Mouse (Mus musculus) forebrain, postnatal 0 days (tissue): ENCODE data around the gene Tpte. TPM values are rescaled to one million over a fixed set of nuclear protein-coding genes. Genes with fewer than 3 reads are reported as not detected.

Experiments
- ATAC-seq: fragments of 200-750 bp; cut with Nextera tagmentation; 2 replicates; pipeline ENCODE4 v1.8.0; 2017; ENCODE audit warnings: mild to moderate bottlenecking, moderate library complexity
- DNase-seq: peaks from one replicate; pipeline ENCODE4 v3.0.0-alpha.2; 2015
- H3K27ac ChIP-seq: fragments of 300-500 bp; sonication (generic); 2 replicates; pipeline ENCODE4 v1.5.1; 2014; ENCODE audit warnings: low read depth, mild to moderate bottlenecking, antibody characterized with exemption, low read length, moderate library complexity, mixed read lengths
- H3K27me3 ChIP-seq: fragments of 300-500 bp; sonication (generic); 2 replicates; pipeline ENCODE4 v1.6.1; 2014; ENCODE audit warnings: mild to moderate bottlenecking, low read length, mixed read lengths; ENCODE audit not compliant: insufficient read depth
- H3K36me3 ChIP-seq: fragments of 300-500 bp; sonication (generic); 2 replicates; pipeline ENCODE4 v1.6.1; 2014; ENCODE audit warnings: mild to moderate bottlenecking, moderate library complexity; ENCODE audit not compliant: insufficient read depth
- H3K4me1 ChIP-seq: fragments of 300-500 bp; sonication (generic); 2 replicates; pipeline ENCODE4 v1.6.1; 2014; ENCODE audit warnings: antibody characterized with exemption; ENCODE audit not compliant: insufficient read depth
- H3K4me2 ChIP-seq: fragments of 300-500 bp; sonication (generic); 2 replicates; pipeline ENCODE4 v1.6.1; 2014; ENCODE audit warnings: low read depth, mild to moderate bottlenecking, moderate library complexity
- H3K4me3 ChIP-seq: fragments of 300-500 bp; sonication (generic); 2 replicates; pipeline ENCODE4 v1.5.1; 2014; ENCODE audit warnings: low read depth, low read length, mixed read lengths
- H3K9ac ChIP-seq: fragments of 300-500 bp; sonication (generic); 2 replicates; pipeline ENCODE4 v1.6.1; 2014; ENCODE audit warnings: mild to moderate bottlenecking
- H3K9me3 ChIP-seq: fragments of 300-500 bp; sonication (generic); 2 replicates; pipeline ENCODE4 v1.6.1; 2016; ENCODE audit warnings: low read length
- CTCF ChIP-seq: sonication (generic); IDR thresholded peaks from 2 replicates; pipeline ENCODE4 v1.5.1; 2016; ENCODE audit warnings: antibody characterized with exemption, control low read depth, low read depth
- WGBS: fragments of 180-500 bp; shearing (Covaris S2); extraction: QIAGEN DNeasy Blood & Tissue Kit; methylation state at CpG from one replicate; pipeline ENCODE4 v1.1.7; 2014; 5-methylcytosine and 5-hydroxymethylcytosine counted together
- polyA plus RNA-seq: library from polyadenylated mRNA; unstranded; fragments of >200 nt; fragmentation: Nextera tagmentation; extraction: Ambion mirVana; gene quantifications from 2 replicates; pipeline ENCODE4 v1.2.1, GENCODE M21; 2015
- total RNA-seq: library from RNA; depleted of rRNA; stranded (reverse); fragments of >200 nt; gene quantifications from 2 replicates; pipeline ENCODE4 v1.2.3, GENCODE M21; 2014

Tpte gene
- total and polyA plus RNA-seq, 2 experiments from 2014 or later, result not detected

DNA sequence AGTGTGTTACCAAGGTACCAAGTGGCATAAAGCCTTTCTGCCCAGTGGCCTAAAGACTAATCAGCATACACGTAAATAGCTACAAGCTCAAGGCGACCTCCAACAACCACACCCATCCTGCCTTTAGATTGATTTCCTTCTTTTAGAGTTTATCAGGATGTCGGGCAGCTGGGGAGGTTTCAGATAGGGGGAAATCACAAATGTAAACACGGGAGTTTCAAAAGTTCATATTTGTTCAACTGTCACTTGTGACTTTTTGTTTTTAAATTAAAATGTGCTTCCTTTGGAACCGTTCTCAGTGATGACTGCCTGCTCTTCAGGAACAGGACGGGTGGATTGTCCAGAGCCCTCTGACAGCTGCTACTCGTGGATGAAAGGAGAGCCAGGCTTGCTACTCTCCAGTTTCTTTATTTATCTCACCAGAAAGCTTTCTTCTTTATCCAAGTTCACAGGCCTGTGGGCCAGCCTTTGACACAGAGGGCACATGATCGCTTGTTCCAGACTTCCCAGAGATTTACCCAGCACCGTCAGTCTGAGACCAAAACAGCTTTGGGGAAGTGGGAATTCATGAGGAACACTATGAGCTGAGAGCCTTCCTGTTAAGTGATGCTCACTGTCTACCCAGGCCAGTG lies 23.0 kb upstream of the Tpte start:
- no peak overlapping the region for H3K4me2 ChIP-seq
- WGBS, result 55% methylated on average over 9 of the region's 9 CpGs
- H3K4me1 ChIP-seq, result 0 out of 2 replicates have a peak, but pooled peaks cover 3% of the 10 kb centered on the region
- 0 out of 2 replicates have a peak, but pooled peaks cover 2% of the 10 kb centered on the region for H3K36me3 ChIP-seq
- no peak overlapping the region for H3K9ac ChIP-seq
- no peak for TF ChIP-seq CTCF
- DNase-seq, result no peak
- H3K27me3 ChIP-seq, result no peaks in the 10 kb centered on the region
- H3K9me3 ChIP-seq, result no peaks in the 10 kb centered on the region
- H3K4me3 ChIP-seq, result no peak overlapping the region
- no peak for ATAC-seq
- no peak overlapping the region for H3K27ac ChIP-seq

DNA sequence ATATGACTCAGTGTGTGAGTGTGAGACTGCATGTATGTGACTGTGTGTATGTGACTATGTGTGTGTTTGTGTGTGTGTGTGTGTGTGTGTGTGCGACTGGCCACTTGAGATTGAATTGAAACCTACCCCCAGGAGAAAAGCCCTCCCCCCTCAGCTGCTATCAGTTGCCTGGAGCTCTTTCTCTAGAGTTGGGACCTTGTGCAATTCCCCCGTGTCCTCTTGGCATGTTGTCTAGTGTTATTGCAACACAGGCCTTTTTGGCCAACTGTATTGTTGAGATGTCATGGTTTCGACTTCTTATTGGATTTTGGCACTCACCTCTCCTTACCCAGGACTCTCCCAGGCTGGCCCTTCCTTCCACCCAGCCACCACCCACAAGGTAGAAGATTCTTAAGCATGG lies 21.0 kb upstream of the Tpte start:
- Histone ChIP-seq H3K9me3 (no peaks in the 10 kb centered on the region), H3K27ac (no peak overlapping the region), H3K4me2 (no peak overlapping the region), H3K36me3 (0 out of 2 replicates have a peak, but pooled peaks cover 2% of the 10 kb centered on the region), H3K9ac (no peak overlapping the region), H3K27me3 (no peaks in the 10 kb centered on the region), H3K4me1 (0 out of 2 replicates have a peak, but pooled peaks cover 3% of the 10 kb centered on the region), H3K4me3 (no peak overlapping the region)
- no peak for TF ChIP-seq CTCF
- ATAC-seq (no peak), DNase-seq (no peak)
- 91% methylated on average over 3 of the region's 3 CpGs for WGBS

DNA sequence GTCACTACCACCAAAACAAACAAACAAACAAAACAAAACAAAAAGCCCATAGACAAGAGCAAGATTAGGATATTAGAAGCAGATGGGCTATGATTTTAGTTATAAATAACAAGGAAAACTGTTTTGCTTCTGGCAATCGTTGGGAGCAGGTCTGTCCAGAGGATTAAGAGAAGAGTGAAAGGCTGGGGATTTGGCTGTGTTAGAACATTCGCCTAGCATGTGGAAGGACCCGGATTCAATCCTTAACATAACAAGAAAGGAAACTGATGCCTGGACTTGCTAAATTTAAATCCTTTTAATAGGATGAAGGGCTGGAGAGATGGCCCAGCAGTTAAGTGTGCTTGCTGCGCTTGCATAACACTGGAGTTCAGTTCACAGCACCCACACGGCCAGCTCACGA lies 18.9 kb upstream of the Tpte start:
- WGBS, result 70% methylated on average over 6 of the region's 6 CpGs
- H3K36me3 ChIP-seq, result no peaks in the 10 kb centered on the region
- no peak overlapping the region for H3K4me3 ChIP-seq
- no peak for ATAC-seq
- DNase-seq, result no peak
- no peaks in the 10 kb centered on the region for H3K27me3 ChIP-seq
- H3K4me2 ChIP-seq, result no peak overlapping the region
- no peak for TF ChIP-seq CTCF
- H3K9me3 ChIP-seq, result no peaks in the 10 kb centered on the region
- H3K27ac ChIP-seq, result no peak overlapping the region
- no peak overlapping the region for H3K9ac ChIP-seq
- 0 out of 2 replicates have a peak, but pooled peaks cover 3% of the 10 kb centered on the region for H3K4me1 ChIP-seq

DNA sequence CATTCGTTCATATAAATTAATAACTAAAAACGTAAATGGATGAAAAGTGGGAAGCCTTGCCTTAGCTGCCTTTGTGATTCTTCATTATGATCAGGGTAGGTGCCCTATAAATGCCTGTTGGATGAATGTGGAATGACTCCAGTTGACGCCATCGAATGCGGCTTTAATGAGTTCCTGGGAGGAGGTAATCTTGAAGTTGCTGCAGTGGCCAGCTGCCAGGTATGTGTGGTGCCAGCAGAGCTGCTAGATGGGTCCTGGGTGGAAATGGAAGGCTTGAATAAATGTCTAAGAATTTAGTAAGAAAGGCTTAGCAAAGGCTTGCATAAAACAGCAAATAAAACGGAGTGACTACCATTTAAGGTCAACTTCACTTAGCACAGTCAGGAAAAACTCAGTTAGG lies 18.5 kb upstream of the Tpte start:
- Histone ChIP-seq H3K27me3 (no peaks in the 10 kb centered on the region), H3K9ac (no peak overlapping the region), H3K4me1 (0 out of 2 replicates have a peak, but pooled peaks cover 3% of the 10 kb centered on the region), H3K4me2 (no peak overlapping the region), H3K27ac (no peak overlapping the region), H3K36me3 (no peaks in the 10 kb centered on the region), H3K4me3 (no peak overlapping the region), H3K9me3 (no peaks in the 10 kb centered on the region)
- 62% methylated on average over 6 of the region's 6 CpGs for WGBS
- TF ChIP-seq CTCF, result no peak
- ATAC-seq, result no peak
- peak; percentile 2 for DNase-seq

DNA sequence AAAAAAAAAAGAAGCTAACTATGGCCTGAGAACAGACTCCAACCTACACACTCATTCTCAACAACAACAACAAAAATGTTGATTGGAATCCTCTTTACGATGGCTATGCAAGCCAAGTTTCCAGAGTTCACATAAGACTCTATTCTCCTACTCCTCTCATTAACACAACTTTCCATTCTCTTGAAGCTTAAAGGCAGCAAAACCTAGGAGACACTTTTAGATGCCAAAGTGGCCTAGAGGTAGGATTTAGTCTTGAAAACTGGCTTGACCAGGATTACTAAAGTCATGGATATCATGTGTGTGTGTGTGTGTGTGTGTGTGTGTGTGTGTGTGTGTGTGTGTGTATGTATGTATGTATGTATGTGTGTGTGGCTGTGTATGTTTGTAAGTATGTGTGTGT lies 18.0 kb upstream of the Tpte start:
- WGBS, result 68% methylated on average over 1 of the region's 1 CpGs

DNA sequence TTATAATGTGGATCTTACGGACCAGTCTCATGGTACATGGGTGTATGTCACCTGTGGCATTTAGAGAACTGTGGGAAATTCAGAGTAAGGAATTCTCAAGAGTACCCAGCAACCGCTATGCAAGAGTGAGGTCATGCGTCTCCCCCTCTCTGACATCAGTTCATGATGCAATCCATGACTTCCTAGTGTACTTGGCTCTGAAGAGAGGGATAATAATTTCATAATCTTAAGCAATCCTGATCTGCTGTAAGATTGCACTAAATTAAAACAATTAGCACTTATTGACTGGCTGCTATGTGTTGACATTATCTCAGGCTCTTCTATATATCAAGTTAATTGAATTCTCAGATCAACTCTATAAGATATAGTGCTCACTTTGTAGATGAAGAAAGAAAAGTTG lies 16.4 kb upstream of the Tpte start:
- DNase-seq (no peak), ATAC-seq (no peak)
- no peaks in the 10 kb centered on the region for H3K9me3 ChIP-seq
- H3K27me3 ChIP-seq, result no peaks in the 10 kb centered on the region
- no peak overlapping the region for H3K27ac ChIP-seq
- TF ChIP-seq CTCF, result no peak
- no peak overlapping the region for H3K9ac ChIP-seq
- 0 out of 2 replicates have a peak, but pooled peaks cover 3% of the 10 kb centered on the region for H3K4me1 ChIP-seq
- H3K4me3 ChIP-seq, result no peak overlapping the region
- WGBS, result 95% methylated on average over 3 of the region's 3 CpGs
- no peak overlapping the region for H3K4me2 ChIP-seq
- no peaks in the 10 kb centered on the region for H3K36me3 ChIP-seq

More for the DNA sequence above, 18.0 kb upstream of the Tpte start:
- no peak for TF ChIP-seq CTCF
- Histone ChIP-seq H3K9me3 (no peaks in the 10 kb centered on the region), H3K4me2 (no peak overlapping the region), H3K9ac (no peak overlapping the region), H3K27me3 (no peaks in the 10 kb centered on the region), H3K36me3 (no peaks in the 10 kb centered on the region), H3K4me3 (no peak overlapping the region), H3K4me1 (0 out of 2 replicates have a peak, but pooled peaks cover 3% of the 10 kb centered on the region), H3K27ac (no peak overlapping the region)
- ATAC-seq (no peak), DNase-seq (no peak)

DNA sequence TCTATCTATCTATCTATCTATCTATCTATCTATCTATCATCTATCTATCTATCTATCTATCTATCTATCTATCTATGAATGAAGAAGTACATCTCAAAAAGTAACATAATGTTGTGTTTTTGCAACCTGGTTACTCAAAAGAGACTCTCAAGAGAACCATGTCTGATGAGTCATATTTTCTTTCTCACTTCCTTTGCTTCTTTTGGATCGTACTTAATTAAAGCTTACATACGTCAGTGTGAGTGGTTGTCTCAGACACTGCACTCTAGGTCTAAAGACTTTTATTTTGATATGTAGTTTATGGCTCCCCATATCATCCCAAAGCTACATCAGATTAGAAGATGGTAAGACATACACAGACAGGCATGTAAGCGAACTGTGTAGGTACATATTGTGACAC lies 10.1 kb upstream of the Tpte start:
- H3K4me1 ChIP-seq, result no peaks in the 10 kb centered on the region
- H3K4me2 ChIP-seq, result no peak overlapping the region
- no peak for ATAC-seq
- WGBS, result 86% methylated on average over 3 of the region's 3 CpGs
- H3K9ac ChIP-seq, result no peak overlapping the region
- H3K4me3 ChIP-seq, result no peak overlapping the region
- H3K27me3 ChIP-seq, result no peaks in the 10 kb centered on the region
- no peak overlapping the region for H3K27ac ChIP-seq
- TF ChIP-seq CTCF, result no peak
- H3K9me3 ChIP-seq, result no peaks in the 10 kb centered on the region
- DNase-seq, result no peak
- H3K36me3 ChIP-seq, result no peaks in the 10 kb centered on the region
